Mouse (Mus musculus) spleen, adult 2 months (tissue): Measurements from ENCODE around the gene Gfap.

Experiments used
- CTCF ChIP-seq: fragments of 200-500 bp; IDR thresholded peaks from 2 replicates; pipeline ENCODE4 v1.5.1; 2011; ENCODE audit warnings: mild to moderate bottlenecking, inconsistent platforms; ENCODE audit not compliant: insufficient read depth, insufficient read length, insufficient replicate concordance; ENCODE audit errors: extremely low read depth
- POLR2A ChIP-seq: fragments of 200-500 bp; IDR thresholded peaks from 2 replicates; pipeline ENCODE4 v1.6.1; 2011; ENCODE audit warnings: low read depth, low read length, inconsistent platforms

DNA sequence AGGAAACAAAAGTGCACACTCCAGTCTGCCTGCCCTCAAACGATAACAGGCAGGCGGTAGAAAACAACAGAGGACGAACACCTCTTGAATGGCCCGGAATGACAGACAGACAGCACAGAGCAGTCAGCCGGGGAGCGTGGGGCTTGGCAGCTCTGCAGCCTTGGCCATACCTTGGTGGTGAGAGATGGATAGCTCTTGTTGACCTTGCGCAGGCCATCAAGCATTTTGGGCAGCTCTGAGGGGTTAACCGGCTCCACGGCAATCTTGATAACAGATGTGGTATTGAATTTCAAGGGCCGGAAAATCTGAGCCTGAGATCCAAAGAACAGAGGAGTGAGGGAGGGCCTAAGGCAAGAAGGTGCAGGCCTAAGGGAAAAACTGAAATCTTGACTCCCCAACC lies 54.8 kb downstream of the Gfap start:
- no peak for TF ChIP-seq POLR2A
- no peak for TF ChIP-seq CTCF
